Mouse (Mus musculus) lung, postnatal 0 days (tissue): ENCODE data around the gene Ston2. TPM values are rescaled to one million over a fixed set of nuclear protein-coding genes. Genes with fewer than 3 reads are reported as not detected.

Source experiments
- ATAC-seq: fragments of 200-750 bp; cut with Nextera tagmentation; 2 replicates; pipeline ENCODE4 v1.8.0; 2017; ENCODE audit warnings: moderate library complexity
- DNase-seq: peaks from one replicate; pipeline ENCODE4 v3.0.0-alpha.2; 2016; ENCODE audit warnings: low spot score
- H3K27ac ChIP-seq: fragments of 300-500 bp; sonication (generic); 2 replicates; pipeline ENCODE4 v1.5.1; 2014; ENCODE audit warnings: antibody characterized with exemption, mild to moderate bottlenecking, low read length, mixed read lengths
- H3K27me3 ChIP-seq: fragments of 300-500 bp; sonication (generic); replicated peaks from 2 replicates; pipeline ENCODE4 v1.6.1; 2014; ENCODE audit warnings: low read length, mixed read lengths; ENCODE audit not compliant: insufficient read depth
- H3K36me3 ChIP-seq: fragments of 300-500 bp; sonication (generic); 2 replicates; pipeline ENCODE4 v1.6.1; 2014; ENCODE audit warnings: low read length, mixed read lengths; ENCODE audit not compliant: insufficient read depth
- H3K4me1 ChIP-seq: fragments of 300-500 bp; sonication (generic); 2 replicates; pipeline ENCODE4 v1.6.1; 2014; ENCODE audit warnings: antibody characterized with exemption, low read depth, low read length, mixed read lengths; ENCODE audit not compliant: insufficient read depth
- H3K4me2 ChIP-seq: fragments of 300-500 bp; sonication (generic); replicated peaks from 2 replicates; pipeline ENCODE4 v1.6.1; 2014; ENCODE audit warnings: low read depth, mild to moderate bottlenecking, low read length, moderate library complexity, mixed read lengths
- H3K4me3 ChIP-seq: fragments of 300-500 bp; sonication (generic); 2 replicates; pipeline ENCODE4 v1.5.1; 2014; ENCODE audit warnings: low read depth, low read length
- H3K9ac ChIP-seq: fragments of 300-500 bp; sonication (generic); replicated peaks from 2 replicates; pipeline ENCODE4 v1.6.1; 2014; ENCODE audit warnings: low read depth, mild to moderate bottlenecking
- H3K9me3 ChIP-seq: fragments of 300-500 bp; sonication (generic); 2 replicates; pipeline ENCODE4 v1.6.1; 2016; ENCODE audit warnings: low read length, mixed read lengths
- CTCF ChIP-seq: IDR thresholded peaks from 2 replicates; pipeline ENCODE4 v1.5.1; 2016; ENCODE audit warnings: antibody characterized with exemption, mild to moderate bottlenecking
- EP300 ChIP-seq: IDR thresholded peaks from 2 replicates; pipeline ENCODE4 v1.6.1; 2016; ENCODE audit warnings: antibody characterized with exemption, mild to moderate bottlenecking, control low read depth
- WGBS: fragments of 180-500 bp; shearing (Covaris S2); extraction: QIAGEN DNeasy Blood & Tissue Kit; methylation state at CpG from one replicate; pipeline ENCODE4 v1.1.7; 2014; 5-methylcytosine and 5-hydroxymethylcytosine counted together
- polyA plus RNA-seq: library from polyadenylated mRNA; unstranded; fragments of >200 nt; fragmentation: Nextera tagmentation; extraction: Ambion mirVana; gene quantifications from 2 replicates; pipeline ENCODE4 v1.2.1, GENCODE M21; 2015

Gene Ston2
- polyA plus RNA-seq, 1 experiment from 2014 or later = 6.2 TPM

DNA sequence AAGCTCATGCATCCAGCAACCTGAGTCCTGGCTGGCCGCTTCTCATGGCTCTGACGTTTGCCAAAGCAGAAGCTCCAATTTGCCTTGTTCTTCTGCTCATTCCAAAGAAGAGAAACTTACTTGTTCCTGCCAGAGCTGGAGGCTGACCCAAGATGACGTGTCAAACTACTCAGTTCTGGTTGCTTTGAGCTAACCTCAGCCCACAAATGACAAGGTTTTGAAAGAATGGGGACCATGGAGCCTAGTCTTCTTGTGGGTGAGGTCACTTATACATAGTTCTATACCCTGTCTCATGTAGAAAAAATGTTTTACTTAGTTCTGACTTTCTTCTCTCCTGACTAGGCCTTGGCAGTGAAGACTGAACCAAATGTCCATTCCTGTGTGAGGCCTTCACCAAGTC is 7.7 kb downstream of the Ston2 start:
- no peaks in the 10 kb centered on the region for H3K27me3 ChIP-seq
- TF ChIP-seq EP300 (no peak), CTCF (no peak)
- H3K27ac ChIP-seq = no peak overlapping the region
- H3K4me1 ChIP-seq = peaks cover 4% of the 10 kb centered on the region; the same call in 1 of the 2 replicates
- no peak for DNase-seq
- H3K9me3 ChIP-seq = no peaks in the 10 kb centered on the region
- WGBS = 89% methylated on average over 3 of the region's 3 CpGs
- H3K36me3 ChIP-seq = no peaks in the 10 kb centered on the region
- no peak overlapping the region for H3K9ac ChIP-seq
- H3K4me3 ChIP-seq = no peak overlapping the region
- H3K4me2 ChIP-seq = no peak overlapping the region
- no peak for ATAC-seq

DNA sequence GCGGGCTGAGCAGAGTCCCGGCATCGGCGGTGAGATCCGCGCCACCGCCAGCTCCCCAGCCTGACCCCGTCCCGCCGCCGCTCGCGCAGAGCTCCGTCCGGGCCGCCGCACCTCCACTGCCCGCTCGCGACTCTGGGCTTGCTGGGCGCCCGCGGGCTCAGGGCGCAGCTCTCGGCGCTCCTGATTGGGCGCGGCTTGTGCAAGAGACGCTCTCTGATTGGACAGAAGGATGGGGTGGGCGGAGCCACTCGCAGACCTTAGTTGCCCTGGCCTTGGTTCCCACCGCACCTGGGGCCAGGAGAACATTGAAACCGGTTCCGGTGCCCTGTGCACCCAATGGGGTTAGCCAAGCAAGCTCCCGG is 9.2 kb downstream of the Ston2 start:
- whole genome bisulfite sequencing = under 1% methylated on average over 26 of the region's 35 CpGs
- peak overlapping the region; percentile 55 for H3K4me3 ChIP-seq

GRCm38 (mm10) chr12:91778211-91779003 is 9.8 kb downstream of the Ston2 start:
- TF ChIP-seq CTCF (no peak), EP300 (no peak)
- no peaks in the 10 kb centered on the region for H3K27me3 ChIP-seq
- WGBS = 1% methylated on average over 30 of the region's 51 CpGs
- DNase-seq (no peak), ATAC-seq (peak; percentile 63)
- no peak overlapping the region for H3K27ac ChIP-seq
- peak overlapping the region; percentile 55 for H3K4me3 ChIP-seq
- H3K9me3 ChIP-seq = no peaks in the 10 kb centered on the region
- H3K4me1 ChIP-seq = peaks cover 4% of the 10 kb centered on the region; the same call in 1 of the 2 replicates
- peak overlapping the region; percentile 32 for H3K9ac ChIP-seq
- peak overlapping the region; percentile 88 for H3K4me2 ChIP-seq
- H3K36me3 ChIP-seq = no peaks in the 10 kb centered on the region

More for the DNA sequence above, 9.2 kb downstream of the Ston2 start:
- Histone ChIP-seq H3K27me3 (no peaks in the 10 kb centered on the region), H3K9ac (peak overlapping the region; percentile 32), H3K4me1 (peaks cover 4% of the 10 kb centered on the region; the same call in 1 of the 2 replicates), H3K4me2 (peak overlapping the region; percentile 88), H3K27ac (no peak overlapping the region), H3K9me3 (no peaks in the 10 kb centered on the region), H3K36me3 (no peaks in the 10 kb centered on the region)
- TF ChIP-seq CTCF (no peak), EP300 (no peak)
- peak; percentile 94 for ATAC-seq
- peak; percentile 82 for DNase-seq

DNA sequence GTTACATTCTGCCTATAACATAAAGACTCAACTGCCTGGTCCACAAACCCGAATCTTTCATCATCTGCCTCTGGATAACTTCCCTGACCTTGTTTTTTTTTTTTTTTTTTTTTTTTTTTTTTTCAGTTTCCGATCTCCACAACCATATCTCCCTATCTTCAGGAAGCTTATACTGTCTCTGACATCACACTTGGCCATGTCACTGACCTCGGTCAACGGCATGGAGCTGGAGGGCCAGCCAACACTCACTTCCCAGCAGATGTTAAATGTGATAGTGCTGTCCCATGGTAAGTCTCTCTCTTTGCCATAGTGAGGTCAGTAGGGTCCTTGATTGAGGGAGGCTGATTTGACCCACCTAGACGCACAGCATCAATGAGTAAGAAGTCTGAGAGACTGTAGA is 11.8 kb downstream of the Ston2 start:
- Histone ChIP-seq H3K4me2 (no peak overlapping the region), H3K9ac (no peak overlapping the region), H3K36me3 (no peaks in the 10 kb centered on the region), H3K9me3 (no peaks in the 10 kb centered on the region), H3K27ac (no peak overlapping the region), H3K4me1 (peaks cover 4% of the 10 kb centered on the region; the same call in 1 of the 2 replicates), H3K4me3 (no peak overlapping the region), H3K27me3 (no peaks in the 10 kb centered on the region)
- TF ChIP-seq EP300 (peak; percentile 36; the same call in 1 of the 2 replicates), CTCF (no peak)
- DNase-seq = no peak
- WGBS = 59% methylated on average over 5 of the region's 5 CpGs
- ATAC-seq = peak; percentile 37

DNA sequence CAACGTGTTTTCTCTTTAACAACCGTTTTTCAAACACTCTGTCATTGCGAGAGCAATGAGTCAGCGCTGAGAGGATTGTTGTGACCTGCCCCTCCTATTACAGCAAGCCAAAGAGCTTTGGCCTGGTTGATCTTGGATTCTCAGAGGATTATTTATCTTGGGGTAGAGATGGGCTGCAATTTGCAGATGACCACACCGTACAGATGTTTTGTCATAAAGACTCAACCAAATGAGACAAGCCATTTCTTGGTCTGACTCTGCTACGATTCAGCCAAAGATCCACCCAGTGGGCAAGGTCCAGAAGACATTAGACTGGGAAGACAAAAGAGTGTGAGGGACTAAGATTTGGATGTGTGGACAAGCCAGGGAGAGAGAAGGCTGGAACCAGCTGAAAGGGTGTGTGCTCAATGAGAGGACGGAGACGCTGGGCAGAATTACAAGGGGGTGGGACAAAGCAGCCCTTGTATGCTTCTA is 13.3 kb downstream of the Ston2 start:
- no peak overlapping the region for H3K27ac ChIP-seq
- no peaks in the 10 kb centered on the region for H3K9me3 ChIP-seq
- H3K27me3 ChIP-seq = no peaks in the 10 kb centered on the region
- no peak overlapping the region for H3K9ac ChIP-seq
- peaks cover 4% of the 10 kb centered on the region; the same call in 1 of the 2 replicates for H3K4me1 ChIP-seq
- ATAC-seq (no peak), DNase-seq (no peak)
- WGBS = 49% methylated on average over 8 of the region's 8 CpGs
- no peaks in the 10 kb centered on the region for H3K36me3 ChIP-seq
- H3K4me3 ChIP-seq = no peak overlapping the region
- no peak overlapping the region for H3K4me2 ChIP-seq
- no peak for TF ChIP-seq CTCF
- TF ChIP-seq EP300 = no peak

DNA sequence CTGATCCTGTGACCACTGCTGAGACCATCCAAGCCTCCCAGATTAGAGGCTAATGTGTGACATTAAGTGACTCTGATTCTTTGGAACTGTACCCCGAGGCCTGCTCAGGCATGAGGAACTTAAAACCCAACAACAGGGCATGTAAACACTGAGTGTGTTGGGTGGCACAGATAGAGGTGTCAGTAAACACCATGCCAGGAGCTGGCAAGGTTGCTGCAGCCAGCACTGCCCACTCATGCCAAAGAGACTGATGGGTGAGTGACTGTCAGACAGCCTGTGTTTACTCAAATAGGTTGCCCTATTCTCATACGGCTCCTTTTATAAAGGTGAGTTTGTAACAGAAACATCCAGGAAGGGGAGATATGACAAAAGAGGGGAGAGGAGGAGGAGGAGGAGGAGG is 19.3 kb downstream of the Ston2 start:
- Histone ChIP-seq H3K4me2 (no peak overlapping the region), H3K27me3 (no peaks in the 10 kb centered on the region), H3K27ac (no peak overlapping the region), H3K36me3 (no peaks in the 10 kb centered on the region), H3K9me3 (no peaks in the 10 kb centered on the region), H3K4me3 (no peak overlapping the region), H3K4me1 (peaks cover 15% of the 10 kb centered on the region; the same call in 1 of the 2 replicates), H3K9ac (no peak overlapping the region)
- TF ChIP-seq EP300 (no peak), CTCF (no peak)
- WGBS = 17% methylated on average over 2 of the region's 2 CpGs
- ATAC-seq = no peak
- no peak for DNase-seq
